Mouse (Mus musculus) G1E (cell line): ENCODE data around the gene Barx2. TPM values are rescaled to one million over a fixed set of nuclear protein-coding genes. Genes with fewer than 3 reads are reported as not detected.

Source experiments
- ATAC-seq: 2 replicates; pipeline ENCODE4 v1.8.0; 2016; ENCODE audit warnings: mild to moderate bottlenecking; ENCODE audit not compliant: insufficient number of reproducible peaks, poor library complexity, low FRiP score, severe bottlenecking; ENCODE audit errors: extremely low read depth
- DNase-seq: peaks from one replicate; pipeline ENCODE4 v3.0.0; 2012; ENCODE audit warnings: low spot score
- H3K27me3 ChIP-seq: 2 replicates; pipeline ENCODE4 v1.6.1; 2012; ENCODE audit warnings: mild to moderate bottlenecking, low read length, inconsistent platforms; ENCODE audit not compliant: insufficient read depth
- H3K36me3 ChIP-seq: replicated peaks from 2 replicates; pipeline ENCODE3; 2012; ENCODE audit warnings: mild to moderate bottlenecking, inconsistent platforms
- H3K4me1 ChIP-seq: 2 replicates; pipeline ENCODE4 v1.6.1; 2012; ENCODE audit warnings: low read depth, low read length, inconsistent platforms, mixed read lengths; ENCODE audit not compliant: insufficient read depth
- H3K4me3 ChIP-seq: 2 replicates; pipeline ENCODE4 v1.5.1; 2012; ENCODE audit warnings: low read depth, mild to moderate bottlenecking, inconsistent platforms, low read length, moderate library complexity, mixed read lengths
- H3K9me3 ChIP-seq: replicated peaks from 2 replicates; pipeline ENCODE4 v1.6.1; 2012; ENCODE audit warnings: inconsistent platforms
- CTCF ChIP-seq: IDR thresholded peaks from 2 replicates; pipeline ENCODE4 v1.5.1; 2012; ENCODE audit warnings: low read depth, low read length, inconsistent platforms, mixed read lengths
- GATA1 ChIP-seq: IDR thresholded peaks from 2 replicates; pipeline ENCODE4 v1.6.1; 2012; ENCODE audit warnings: borderline replicate concordance, low read length, inconsistent platforms, mixed read lengths
- GATA2 ChIP-seq: IDR thresholded peaks from 2 replicates; pipeline ENCODE4 v1.6.1; 2012; ENCODE audit warnings: low read depth, low read length, inconsistent platforms, borderline replicate concordance
- POLR2AphosphoS5 ChIP-seq: IDR thresholded peaks from 2 replicates; pipeline ENCODE4 v1.6.1; 2012; ENCODE audit warnings: low read depth, low read length, inconsistent platforms; ENCODE audit not compliant: insufficient replicate concordance
- TAL1 ChIP-seq: conservative IDR thresholded peaks from 2 replicates; pipeline ENCODE4 v1.6.1; 2012; ENCODE audit warnings: low read depth, low read length, inconsistent platforms, mixed read lengths
- polyA plus RNA-seq: library from polyadenylated mRNA; stranded (reverse); fragments of >175 nt; gene quantifications from 2 replicates; pipeline ENCODE4 v1.2.3, GENCODE M21; 2012
- total RNA-seq, 2 experiments: library from RNA; stranded (forward) in 1 of 2; stranded (reverse) in 1 of 2; fragments of 200-1000 nt in 1 of 2; fragments of >200 nt in 1 of 2; fragmentation: Nextera tagmentation in 1 of 2; gene quantifications; 2 replicates each; pipeline ENCODE4 v1.2.3; 2014 to 2017

The Barx2 gene
- total and polyA plus RNA-seq, 3 experiments: 0.05 TPM; not detected in 2

DNA sequence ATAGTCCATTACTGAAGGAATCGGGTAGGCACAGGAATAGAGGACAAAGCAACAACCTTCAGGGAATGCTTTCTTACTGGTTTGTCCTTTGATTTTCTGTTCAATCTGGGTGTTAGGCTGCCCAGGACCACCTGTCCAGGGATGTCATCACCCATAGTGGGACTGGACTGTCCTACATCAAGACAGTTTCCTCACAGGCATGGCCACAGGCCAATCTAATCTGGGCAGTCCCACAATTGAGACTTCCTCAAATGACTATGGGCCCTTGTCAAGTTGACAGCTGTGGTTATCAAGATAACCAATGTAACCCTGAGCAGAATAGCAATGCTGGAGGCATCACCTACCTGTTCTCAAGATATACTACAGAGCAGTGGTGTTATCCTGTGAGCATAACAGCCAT, 110.6 kb downstream of the Barx2 start:
- Histone ChIP-seq H3K9me3 (no peaks in the 10 kb centered on the region), H3K4me3 (no peak overlapping the region), H3K36me3 (no peaks in the 10 kb centered on the region), H3K27me3 (no peaks in the 10 kb centered on the region), H3K4me1 (no peaks in the 10 kb centered on the region)
- no peak for DNase-seq
- no peak for ATAC-seq
- TF ChIP-seq GATA1: no peak
- TF ChIP-seq GATA2: no peak
- no peak for TF ChIP-seq TAL1
- TF ChIP-seq CTCF: no peak
- no peak for TF ChIP-seq POLR2AphosphoS5

Other genes starting within 250 kb of the Barx2 start
- gene Arhgap32, start 202.7 kb upstream of the Barx2 start, total RNA-seq (2014; fragmentation: Nextera tagmentation): not detected in 2 replicates
- 0.05 and 0.06 TPM in 2 replicates for gene Arhgap32, start 202.7 kb upstream of the Barx2 start, total RNA-seq (2017)
- gene Arhgap32, start 202.7 kb upstream of the Barx2 start, polyA plus RNA-seq: 0.01 TPM in 1 of 2 replicates, not detected in the other